Mouse (Mus musculus) hindbrain, embryonic 11.5 days (tissue): Measurements from ENCODE around the gene Gatc. TPM values are rescaled to one million over a fixed set of nuclear protein-coding genes. Genes with fewer than 3 reads are reported as not detected.
A peak's percentile ranks its signal among the peaks of the same experiment; 100 is the strongest.
"Not testable (repeated sequence)": the region's sequence is repeated elsewhere in the genome, so short reads cannot be mapped to it uniquely, and the experiment has no call there.

Experiments used
- ATAC-seq: fragments of 200-750 bp; cut with Nextera tagmentation; 2 replicates; pipeline ENCODE4 v1.8.0; 2017; ENCODE audit warnings: mild to moderate bottlenecking, moderate TSS enrichment, moderate library complexity; ENCODE audit not compliant: low FRiP score
- DNase-seq: peaks from one replicate; pipeline ENCODE4 v3.0.0-alpha.2; 2015; ENCODE audit warnings: low spot score
- H3K27ac ChIP-seq: fragments of 300-500 bp; sonication (generic); 2 replicates; pipeline ENCODE4 v1.5.1; 2014; ENCODE audit warnings: mild to moderate bottlenecking, low read depth, low read length
- H3K27me3 ChIP-seq: fragments of 300-500 bp; sonication (generic); 2 replicates; pipeline ENCODE4 v1.6.1; 2014; ENCODE audit warnings: mild to moderate bottlenecking, low read length, moderate library complexity, mixed read lengths; ENCODE audit not compliant: control insufficient read depth, insufficient read depth
- H3K36me3 ChIP-seq: fragments of 300-500 bp; sonication (generic); 2 replicates; pipeline ENCODE4 v1.6.1; 2014; ENCODE audit warnings: mild to moderate bottlenecking, low read length, moderate library complexity, mixed read lengths; ENCODE audit not compliant: control insufficient read depth, insufficient read depth
- H3K4me1 ChIP-seq: fragments of 300-500 bp; sonication (generic); replicated peaks from 2 replicates; pipeline ENCODE4 v1.6.1; 2014; ENCODE audit warnings: low read length, mixed read lengths; ENCODE audit not compliant: control insufficient read depth, insufficient read depth
- H3K4me2 ChIP-seq: fragments of 300-500 bp; sonication (generic); replicated peaks from 2 replicates; pipeline ENCODE4 v1.6.1; 2014; ENCODE audit warnings: mild to moderate bottlenecking, low read depth, low read length
- H3K4me3 ChIP-seq: fragments of 300-500 bp; sonication (generic); 2 replicates; pipeline ENCODE4 v1.5.1; 2014; ENCODE audit warnings: low read depth, low read length
- H3K9ac ChIP-seq: fragments of 300-500 bp; sonication (generic); 2 replicates; pipeline ENCODE4 v1.6.1; 2014; ENCODE audit warnings: low read depth, low read length
- H3K9me3 ChIP-seq: fragments of 300-500 bp; sonication (generic); 2 replicates; pipeline ENCODE4 v1.6.1; 2016; ENCODE audit warnings: low read length; ENCODE audit not compliant: control insufficient read depth
- WGBS: fragments of 180-500 bp; shearing (Covaris S2); extraction: QIAGEN DNeasy Blood & Tissue Kit; methylation state at CpG from one replicate; pipeline ENCODE4 v1.1.7; 2014; 5-methylcytosine and 5-hydroxymethylcytosine counted together
- polyA plus RNA-seq: library from polyadenylated mRNA; unstranded; fragments of >200 nt; fragmentation: Nextera tagmentation; extraction: Ambion mirVana; gene quantifications from 2 replicates; pipeline ENCODE4 v1.2.1, GENCODE M21; 2014

The Gatc gene
- polyA plus RNA-seq = 43.0 and 51.2 TPM in 2 replicates

DNA sequence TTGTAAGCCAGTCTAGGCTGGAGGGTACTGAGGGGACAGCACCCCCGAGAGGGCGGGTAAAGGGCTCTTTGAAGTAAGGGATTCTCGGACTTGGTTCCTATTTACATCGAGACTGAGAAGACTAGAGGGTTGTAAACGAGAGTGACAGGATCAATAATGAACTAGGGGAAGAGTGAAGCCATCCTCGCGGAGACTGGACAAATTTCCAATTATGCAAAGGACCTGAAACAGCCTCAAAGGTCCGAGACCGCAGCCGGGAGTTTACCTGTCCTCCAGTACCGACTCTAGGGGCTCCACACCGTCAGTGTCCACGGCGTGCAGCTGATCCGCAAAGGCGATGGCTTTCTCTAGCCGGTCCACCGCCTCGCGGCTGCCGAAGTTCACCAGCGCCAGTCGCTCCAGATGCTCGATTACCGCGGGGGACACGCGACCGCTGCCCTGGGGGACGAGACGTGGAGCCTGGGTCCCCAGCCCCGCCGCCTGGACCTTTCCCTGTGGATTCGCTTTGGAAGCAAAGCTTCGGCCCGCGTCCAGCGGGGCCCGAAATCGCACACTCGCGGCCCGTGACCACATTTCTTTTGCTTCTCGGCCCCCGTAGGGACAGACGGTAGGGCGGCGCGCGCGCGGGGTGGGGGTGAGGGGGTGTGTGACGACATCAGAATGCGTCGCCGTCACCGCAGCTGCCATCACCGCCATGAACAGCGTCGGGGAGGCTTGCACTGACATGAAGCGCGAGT lies at the start of gene Gatc, which contains the start of gene Triap1:
Gene Gatc (minus strand): TSS at position 602 of the 737 bp plus-strand sequence.
Gene Triap1 (plus strand): TSS at position 649 of the 737 bp plus-strand sequence.
- ATAC-seq = peak; percentile 92
- H3K4me3 ChIP-seq = peak within 1 kb of the TSS; percentile 85
- peak within 1 kb of the TSS; percentile 66 for H3K4me2 ChIP-seq
- H3K9ac ChIP-seq = peak within 1 kb of the TSS; percentile 74
- peaks cover 4% of the 10 kb centered on the region; the same call in 1 of the 2 replicates for H3K4me1 ChIP-seq
- no peaks in the 10 kb centered on the region for H3K9me3 ChIP-seq
- H3K27me3 ChIP-seq = no peaks in the 10 kb centered on the region
- H3K27ac ChIP-seq = peak within 1 kb of the TSS; percentile 61
- under 1% methylated on average over 62 of the region's 62 CpGs for WGBS
- DNase-seq = peak; percentile 96
- peaks cover 15% of the 10 kb centered on the region for H3K36me3 ChIP-seq

DNA sequence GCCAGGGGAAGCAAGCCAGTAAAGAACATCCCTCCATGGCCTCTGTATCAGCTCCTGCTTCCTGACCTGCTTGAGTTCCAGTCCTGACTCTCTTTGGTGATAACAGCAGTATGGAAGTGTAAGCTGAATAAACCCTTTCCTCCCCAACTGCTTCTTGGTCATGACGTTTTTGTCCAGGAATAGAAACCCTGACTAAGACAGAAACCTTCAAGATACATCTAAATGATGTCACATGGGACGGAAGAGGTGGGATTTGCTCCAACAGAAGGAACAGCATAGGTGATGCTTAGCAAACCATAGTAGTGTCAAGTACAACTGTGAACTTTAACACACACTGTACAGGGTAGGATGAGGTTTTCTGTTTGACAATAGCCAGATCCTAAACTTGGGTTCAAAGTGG lies 37.9 kb upstream of the Gatc start:
- not testable (repeated sequence) for ATAC-seq, H3K27me3 ChIP-seq, H3K4me2 ChIP-seq, H3K4me1 ChIP-seq, H3K9me3 ChIP-seq, H3K4me3 ChIP-seq, H3K27ac ChIP-seq, H3K9ac ChIP-seq, DNase-seq, H3K36me3 ChIP-seq
- 84% methylated on average over 2 of the region's 2 CpGs for WGBS

DNA sequence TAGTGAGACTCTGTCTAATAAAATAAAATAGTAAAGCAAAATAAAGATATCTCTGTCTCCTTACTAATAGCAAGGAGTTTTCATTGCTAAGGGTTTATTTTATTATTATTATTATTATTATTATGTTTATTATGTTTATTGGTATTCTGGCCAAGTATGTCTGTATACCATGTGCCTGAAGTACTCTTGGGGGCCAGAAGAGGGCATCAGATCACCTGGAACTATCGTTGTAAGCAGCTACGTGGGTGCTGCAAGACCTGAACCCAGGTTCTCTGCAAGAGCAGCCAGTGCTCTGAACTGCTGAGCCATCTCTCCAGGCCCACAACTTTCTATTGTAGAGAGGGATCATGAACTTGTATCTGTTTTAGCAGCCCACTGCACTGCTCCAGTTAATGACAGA lies 34.5 kb upstream of the Gatc start:
- Histone ChIP-seq H3K4me2 (no peak overlapping the region), H3K27ac (no peak overlapping the region), H3K4me1 (no peaks in the 10 kb centered on the region; the same call in 1 of the 2 replicates), H3K27me3 (no peaks in the 10 kb centered on the region), H3K4me3 (no peak overlapping the region), H3K36me3 (no peaks in the 10 kb centered on the region), H3K9me3 (no peaks in the 10 kb centered on the region), H3K9ac (no peak overlapping the region)
- DNase-seq (no peak), ATAC-seq (no peak)
- WGBS = 85% methylated on average over 2 of the region's 2 CpGs

DNA sequence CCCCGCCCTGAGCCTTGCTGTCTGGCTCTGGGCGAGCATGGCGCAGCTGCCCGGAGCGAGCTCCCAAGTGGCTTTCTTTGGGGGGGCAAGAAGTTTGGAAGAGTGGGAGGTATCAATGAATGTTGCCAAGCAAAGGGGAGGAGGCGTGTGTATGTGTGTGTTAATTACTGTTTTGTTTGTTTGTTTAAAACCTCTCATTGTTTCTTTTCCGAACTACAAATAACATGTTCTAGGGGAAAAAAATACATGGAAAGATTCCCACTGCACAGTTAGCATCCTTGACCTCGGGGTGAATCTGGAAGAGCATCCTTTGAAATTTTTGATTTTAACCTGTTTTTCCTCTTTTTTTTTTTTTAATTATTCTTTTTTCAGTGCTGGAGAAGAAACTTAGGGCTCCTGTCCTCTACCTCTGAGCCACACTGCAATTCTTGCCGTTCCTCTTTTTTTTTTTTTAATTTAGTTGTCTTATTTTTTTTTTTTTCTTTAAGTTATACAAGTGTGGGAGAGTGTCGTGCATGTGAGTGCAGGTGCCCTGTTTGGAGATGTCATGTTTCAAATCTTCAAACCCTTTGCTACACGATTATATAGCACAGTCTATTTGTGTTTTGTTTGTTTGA lies 33.3 kb upstream of the Gatc start:
- peak overlapping the region; percentile 35 for H3K4me2 ChIP-seq
- peak overlapping the region; percentile 86 for H3K27ac ChIP-seq
- H3K4me3 ChIP-seq = peak overlapping the region; percentile 20; the same call in 1 of the 2 replicates
- DNase-seq = no peak
- H3K27me3 ChIP-seq = no peaks in the 10 kb centered on the region
- no peaks in the 10 kb centered on the region for H3K9me3 ChIP-seq
- 10% methylated on average over 11 of the region's 11 CpGs for WGBS
- H3K36me3 ChIP-seq = no peaks in the 10 kb centered on the region
- H3K9ac ChIP-seq = peak overlapping the region; percentile 36
- ATAC-seq = no peak
- H3K4me1 ChIP-seq = no peaks in the 10 kb centered on the region; the same call in 1 of the 2 replicates

DNA sequence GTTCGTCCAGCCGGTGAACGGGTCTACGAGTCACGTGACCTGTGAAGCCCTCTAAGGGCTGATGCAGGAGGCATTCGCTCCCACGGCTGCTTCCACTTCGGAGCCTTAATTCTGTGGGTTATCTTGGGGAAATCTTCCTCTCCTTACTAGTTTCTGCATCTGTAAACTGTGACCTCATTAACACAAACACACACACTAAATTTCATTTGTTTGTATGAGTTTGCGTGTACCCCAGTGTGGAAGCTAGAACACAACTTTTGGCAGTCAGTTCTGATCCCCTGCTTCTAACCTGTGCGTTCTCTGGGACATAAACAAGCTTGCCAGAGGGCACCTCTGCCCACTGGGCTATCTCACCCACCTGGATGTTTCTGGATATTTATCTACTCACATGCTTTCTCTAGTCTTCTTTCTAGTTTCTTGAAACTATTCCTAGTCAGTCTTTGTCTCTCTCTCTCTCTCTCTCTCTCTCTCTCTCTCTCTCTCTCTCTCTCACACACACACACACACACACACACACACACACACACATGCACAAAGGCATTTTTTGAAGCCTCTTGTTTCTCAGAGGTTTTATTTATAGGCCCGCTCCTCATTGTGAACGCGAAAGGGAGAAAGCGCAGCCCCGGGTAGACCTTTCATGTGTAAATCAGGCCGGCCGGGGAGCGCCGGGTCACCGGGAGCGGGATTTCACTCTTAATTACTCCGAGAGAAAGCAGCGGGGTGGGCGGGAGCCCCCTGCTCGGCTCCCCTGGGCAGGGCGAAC lies 32.6 kb upstream of the Gatc start:
- Histone ChIP-seq H3K9ac (peak overlapping the region; percentile 36), H3K27ac (peak overlapping the region; percentile 86), H3K4me3 (peak overlapping the region; percentile 20; the same call in 1 of the 2 replicates), H3K4me1 (no peaks in the 10 kb centered on the region; the same call in 1 of the 2 replicates), H3K9me3 (no peaks in the 10 kb centered on the region), H3K36me3 (no peaks in the 10 kb centered on the region), H3K27me3 (no peaks in the 10 kb centered on the region), H3K4me2 (peak overlapping the region; percentile 35)
- peak; percentile 84 for DNase-seq
- ATAC-seq = peak; percentile 90
- WGBS = 6% methylated on average over 26 of the region's 26 CpGs

DNA sequence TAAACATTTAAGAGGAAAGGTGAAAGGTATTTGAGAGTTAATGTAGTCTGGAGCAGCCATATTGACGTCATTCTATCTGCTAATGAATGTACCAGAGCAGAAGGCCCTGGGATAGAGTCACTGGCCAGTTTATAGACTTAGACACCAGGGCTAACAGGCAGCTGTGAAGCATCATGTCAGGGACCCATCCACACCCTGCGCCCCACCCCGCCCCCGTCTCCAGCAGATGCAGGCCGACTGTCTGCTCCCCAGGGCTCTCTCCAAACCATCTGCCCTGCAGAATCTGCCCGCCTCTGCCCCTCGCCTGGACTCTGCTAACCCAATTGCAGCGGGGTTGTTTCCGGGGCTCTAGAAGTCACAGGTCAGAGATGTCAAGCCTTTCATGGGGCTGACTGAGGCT lies 30.8 kb upstream of the Gatc start:
- DNase-seq = peak; percentile 45
- Histone ChIP-seq H3K9me3 (no peaks in the 10 kb centered on the region), H3K4me1 (no peaks in the 10 kb centered on the region; the same call in 1 of the 2 replicates), H3K27me3 (no peaks in the 10 kb centered on the region), H3K36me3 (no peaks in the 10 kb centered on the region), H3K9ac (no peak overlapping the region), H3K4me2 (no peak overlapping the region), H3K27ac (peak overlapping the region; percentile 48), H3K4me3 (no peak overlapping the region)
- 36% methylated on average over 9 of the region's 9 CpGs for WGBS
- peak; percentile 53; the same call in 1 of the 2 replicates for ATAC-seq

DNA sequence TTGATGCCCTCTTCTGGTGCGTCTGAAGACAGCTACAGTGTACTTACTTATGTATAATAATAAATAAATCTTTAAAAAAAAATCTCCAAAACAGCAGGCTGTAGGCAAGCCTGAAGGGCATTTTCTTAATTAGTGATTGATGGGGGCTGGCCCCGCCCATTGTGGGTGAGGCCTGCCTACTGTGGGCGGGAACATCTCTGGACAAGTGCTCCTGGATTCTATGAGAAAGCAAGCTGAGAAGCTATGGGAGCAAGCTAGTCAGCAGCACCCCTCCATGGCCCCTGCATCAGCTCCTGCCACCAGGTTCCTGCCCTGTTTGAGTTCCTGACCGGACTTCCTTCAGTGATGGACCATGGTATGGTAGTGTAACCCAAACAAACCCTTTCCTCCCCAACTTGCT lies 23.8 kb upstream of the Gatc start:
- Histone ChIP-seq H3K4me1 (0 out of 2 replicates have a peak, but pooled peaks cover 4% of the 10 kb centered on the region), H3K27ac (no peak overlapping the region), H3K4me3 (no peak overlapping the region), H3K4me2 (no peak overlapping the region), H3K9me3 (no peaks in the 10 kb centered on the region), H3K36me3 (no peaks in the 10 kb centered on the region), H3K9ac (no peak overlapping the region), H3K27me3 (no peaks in the 10 kb centered on the region)
- DNase-seq (no peak), ATAC-seq (no peak)
- WGBS = 89% methylated on average over 4 of the region's 4 CpGs
